Mouse (Mus musculus) thymus, adult 2 months (tissue): ENCODE data around the gene Bckdk.

Experiments
- CTCF ChIP-seq: fragments of 200-500 bp; IDR thresholded peaks from 2 replicates; pipeline ENCODE4 v1.5.1; 2012; ENCODE audit warnings: mild to moderate bottlenecking, control low read depth, low read length, moderate library complexity, borderline replicate concordance; ENCODE audit not compliant: control insufficient read depth, poor library complexity, insufficient read depth; ENCODE audit errors: extremely low read depth
- POLR2A ChIP-seq: fragments of 200-500 bp; IDR thresholded peaks from 2 replicates; pipeline ENCODE4 v1.6.1; 2012; ENCODE audit warnings: mild to moderate bottlenecking, low read length, control low read depth, moderate library complexity; ENCODE audit not compliant: control insufficient read depth, poor library complexity, insufficient read depth; ENCODE audit errors: extremely low read depth

DNA sequence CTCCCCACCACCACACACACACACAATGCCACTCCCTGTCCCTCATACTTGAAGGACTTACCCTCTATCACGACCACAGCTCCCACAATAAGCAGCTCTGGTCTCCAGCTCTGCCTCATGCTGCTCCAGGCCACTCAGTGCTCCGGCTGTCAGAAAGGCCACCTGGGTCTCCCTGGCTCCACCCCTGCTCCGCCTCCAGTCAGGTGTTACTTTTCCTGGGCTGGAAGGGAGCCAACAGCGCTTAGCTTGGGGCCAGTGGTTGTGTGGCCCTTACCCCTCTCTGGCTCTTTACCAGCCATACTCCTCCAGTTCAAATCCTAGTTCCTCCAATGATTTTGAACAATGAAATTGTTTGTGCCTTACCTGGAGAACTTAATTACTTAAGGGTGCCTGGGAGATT lies 13.1 kb upstream of the Bckdk start, which contains the start of gene Prss53:
- TF ChIP-seq CTCF (no peak), POLR2A (no peak)
